Mouse (Mus musculus) hindbrain, embryonic 10.5 days (tissue): ENCODE data around the gene Rps7. TPM values are rescaled to one million over a fixed set of nuclear protein-coding genes. Genes with fewer than 3 reads are reported as not detected.

Experiments
- polyA plus RNA-seq: library from polyadenylated mRNA; unstranded; fragments of >200 nt; fragmentation: Nextera tagmentation; extraction: Ambion mirVana; gene quantifications from 2 replicates; pipeline ENCODE4 v1.2.1, GENCODE M21; 2016

The Rps7 gene
- polyA plus RNA-seq, 1 experiment from 2014 or later, result 571 TPM

Other genes starting within 250 kb of the Rps7 start
- not detected in 2 replicates for gene Dcdc2c, start 83.6 kb downstream of the Rps7 start, polyA plus RNA-seq
- gene Allc, start 53.4 kb downstream of the Rps7 start, polyA plus RNA-seq, result not detected in 2 replicates
- gene Colec11, start 12.6 kb downstream of the Rps7 start, polyA plus RNA-seq, result 0.12 and 0.25 TPM in 2 replicates
- gene Rnaseh1, start 13.6 kb upstream of the Rps7 start, polyA plus RNA-seq, result 33.0 and 34.8 TPM in 2 replicates
- 45.5 and 49.1 TPM in 2 replicates for gene Adi1, start 39.3 kb upstream of the Rps7 start, polyA plus RNA-seq
- 35.3 and 38.1 TPM in 2 replicates for gene Trappc12, start 114.5 kb upstream of the Rps7 start, polyA plus RNA-seq
- 44.2 and 55.2 TPM in 2 replicates for gene Eipr1, start 115.8 kb upstream of the Rps7 start, polyA plus RNA-seq